Mouse (Mus musculus): ENCODE results near the gene Rnf150. TPM values are rescaled to one million over a fixed set of nuclear protein-coding genes. Genes with fewer than 3 reads are reported as not detected.

Rnf150 gene
- polyA plus RNA-seq (2014; fragmentation: Illumina TruSeq; extraction: RNeasy Lipid Tissue Mini Kit (QIAGEN cat#74804); ENCODE audit: low read depth, low replicate concordance) = 6.8 TPM

DNA sequence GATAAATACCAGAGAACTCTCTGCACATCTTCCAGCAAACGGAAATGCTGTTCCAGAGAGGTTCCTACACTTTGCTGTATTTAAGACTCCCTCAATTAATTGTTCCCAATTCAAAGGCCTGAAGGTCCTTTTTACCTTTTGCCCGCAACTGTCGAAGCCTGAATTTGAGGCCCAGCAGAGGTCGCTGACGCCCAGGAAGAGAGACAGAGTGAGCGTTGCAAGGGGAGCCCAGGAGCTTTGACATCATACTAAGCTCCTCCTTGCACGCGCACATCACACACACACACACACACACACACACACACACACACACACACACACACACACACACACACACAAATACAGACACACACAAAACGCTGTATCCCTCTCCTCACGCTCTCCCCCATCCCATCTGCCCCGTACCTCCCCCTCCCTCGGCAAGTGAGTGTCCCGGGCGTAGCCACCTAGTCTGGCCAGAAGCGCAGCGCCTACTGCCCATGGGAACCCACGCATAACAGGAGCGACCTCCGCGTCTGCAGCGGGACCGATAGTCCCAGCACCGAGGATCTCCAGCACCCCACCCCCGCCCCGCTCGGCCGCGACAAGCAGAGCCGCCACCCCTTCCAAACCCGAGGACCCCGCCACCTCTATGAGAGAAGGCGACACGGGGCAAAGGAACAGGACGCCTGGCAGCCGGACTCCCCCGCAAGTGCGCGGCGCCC, at the start of gene Rnf150:
Rnf150 (plus strand) TSS at position 316 of the 704 bp plus-strand sequence.

Other genes starting within 250 kb of the Rnf150 start
- 67.2 TPM for gene Zfp330, start 89.2 kb upstream of the Rnf150 start, polyA plus RNA-seq (2014; fragmentation: Illumina TruSeq; extraction: RNeasy Lipid Tissue Mini Kit (QIAGEN cat#74804); ENCODE audit: low read depth, low replicate concordance)

Measured in sigmoid colon, adult 10 weeks (tissue).